Mouse (Mus musculus) CD4-positive, CD25-positive, alpha-beta regulatory T cell, adult 2 months (primary cell): ENCODE results near the gene Sgpp2.

Experiments used
- DNase-seq: peaks from one replicate; pipeline ENCODE4 v3.0.0-alpha.2; 2012; ENCODE audit warnings: low read depth, low spot score

Gene Sgpp2

GRCm38 (mm10) chr1:78399755-78400154 lies 89.6 kb downstream of the Sgpp2 start:
- DNase-seq = no peak

GRCm38 (mm10) chr1:78401413-78401812 lies 91.3 kb downstream of the Sgpp2 start:
- no peak for DNase-seq

DNA sequence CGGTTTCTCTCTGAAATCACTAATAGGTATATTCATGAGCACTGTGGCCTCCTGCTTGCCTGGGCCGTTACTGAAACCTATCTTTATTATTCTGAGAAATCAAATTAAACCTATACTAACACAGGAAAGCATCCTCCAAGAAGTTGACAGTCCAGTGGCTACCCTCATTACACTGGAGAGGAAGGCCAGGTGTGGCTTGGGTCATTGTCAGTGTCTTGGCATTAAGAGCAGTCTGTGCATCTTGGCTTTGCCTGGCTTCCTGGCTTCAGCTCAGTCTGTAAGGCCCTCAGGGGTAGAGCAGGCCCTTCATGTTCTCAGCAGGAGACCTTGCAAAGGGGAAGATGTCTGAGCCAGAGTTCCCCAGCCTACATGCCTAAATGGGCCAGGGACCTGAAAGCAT lies 99.3 kb downstream of the Sgpp2 start:
- DNase-seq = no peak

DNA sequence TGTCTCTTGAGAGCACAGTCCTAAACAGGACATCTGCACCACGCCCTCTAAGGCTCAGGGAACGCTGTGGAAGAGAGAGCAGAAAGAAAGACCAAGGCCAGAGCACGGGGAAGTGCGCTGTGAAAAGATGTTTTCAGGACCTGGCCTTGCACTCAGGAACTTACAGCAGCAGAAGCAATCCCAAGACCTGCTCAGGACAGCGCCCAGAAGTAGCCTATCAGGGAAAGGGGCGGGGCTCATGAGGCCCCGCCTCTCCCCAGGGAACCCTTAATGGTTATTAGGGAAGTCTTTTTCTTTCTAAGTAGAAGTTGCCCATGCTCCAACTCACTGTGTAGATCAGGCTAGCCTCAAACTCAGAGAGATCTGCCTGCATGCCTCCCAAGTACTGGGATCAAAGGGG lies 102.5 kb downstream of the Sgpp2 start:
- DNase-seq = no peak

- no peak for DNase-seq
These were observed 104.3 kb downstream of the Sgpp2 start for GRCm38 (mm10) chr1:78414421-78414820.

- DNase-seq = no peak
These were observed 107.2 kb downstream of the Sgpp2 start for GRCm38 (mm10) chr1:78417154-78417911.

GRCm38 (mm10) chr1:78419593-78419992 lies 109.4 kb downstream of the Sgpp2 start:
- DNase-seq = peak; percentile 62

- DNase-seq = no peak
These were observed 110.1 kb downstream of the Sgpp2 start for GRCm38 (mm10) chr1:78420271-78420670.

GRCm38 (mm10) chr1:78421749-78422148 lies 111.6 kb downstream of the Sgpp2 start:
- no peak for DNase-seq

- DNase-seq = peak; percentile 68
These were observed 112.4 kb downstream of the Sgpp2 start for GRCm38 (mm10) chr1:78422576-78422975.

DNA sequence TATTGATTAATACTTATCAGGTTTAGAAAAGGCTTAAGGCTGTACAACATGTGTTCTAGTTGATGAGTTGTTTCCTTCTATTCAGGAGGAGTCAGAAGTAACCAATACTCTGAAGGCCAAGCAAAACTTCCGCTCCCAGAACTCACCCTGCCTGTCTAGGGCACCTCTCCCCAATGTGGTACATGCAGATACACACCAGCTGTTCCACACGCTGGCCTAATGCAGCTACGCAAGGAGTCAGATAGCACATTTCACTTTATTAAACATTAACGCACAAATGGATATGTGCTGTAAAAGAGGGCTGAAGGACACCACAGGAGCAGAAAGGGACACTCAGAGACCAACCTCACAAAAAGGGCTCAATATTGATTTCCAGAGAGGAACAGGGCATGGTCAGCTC lies 114.7 kb downstream of the Sgpp2 start:
- DNase-seq = no peak

GRCm38 (mm10) chr1:78425309-78425708 lies 115.2 kb downstream of the Sgpp2 start:
- no peak for DNase-seq

GRCm38 (mm10) chr1:78425793-78426700 lies 115.9 kb downstream of the Sgpp2 start:
- no peak for DNase-seq

DNA sequence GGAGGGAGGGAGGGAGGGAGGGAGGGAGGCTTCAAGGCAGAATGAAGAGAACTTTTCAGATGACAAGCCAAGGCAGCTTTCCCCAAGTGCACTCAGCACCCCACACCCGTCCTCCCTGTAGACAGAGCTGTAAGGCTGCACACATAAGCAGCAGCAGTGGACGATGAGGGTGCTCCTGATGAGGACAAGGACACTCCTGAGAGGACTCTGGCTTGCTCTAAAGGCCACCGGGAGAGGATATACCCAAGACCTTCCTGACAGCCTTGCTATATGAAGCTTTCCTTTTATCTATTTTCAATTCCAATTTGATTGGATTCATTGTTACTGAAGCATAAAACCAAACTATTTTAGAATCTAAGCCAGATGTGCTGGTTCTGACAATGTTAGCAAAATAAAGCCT lies 116.7 kb downstream of the Sgpp2 start:
- no peak for DNase-seq

- DNase-seq = no peak
These were observed 118.7 kb downstream of the Sgpp2 start for GRCm38 (mm10) chr1:78428851-78429250.

DNA sequence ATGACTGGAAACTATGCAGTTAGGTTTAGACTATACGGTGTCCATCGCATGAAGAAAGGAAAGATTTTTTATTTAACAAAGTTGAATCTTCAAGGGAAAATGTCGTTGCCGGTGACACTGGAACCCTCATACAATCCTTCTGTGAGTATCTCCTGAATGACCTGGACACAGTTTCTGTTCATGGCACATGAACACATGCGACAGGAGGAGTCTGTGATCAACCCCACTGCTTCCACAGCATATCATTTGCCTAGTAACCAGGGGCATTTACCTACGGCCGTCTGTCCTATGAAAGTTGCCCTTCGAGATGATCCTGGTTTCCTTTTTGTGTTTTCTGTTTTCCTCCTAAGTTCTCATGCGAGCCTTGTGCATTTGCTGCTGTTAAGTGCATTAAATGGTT lies 123.3 kb downstream of the Sgpp2 start:
- no peak for DNase-seq

GRCm38 (mm10) chr1:78435967-78436366 lies 125.8 kb downstream of the Sgpp2 start:
- peak; percentile 24 for DNase-seq

DNA sequence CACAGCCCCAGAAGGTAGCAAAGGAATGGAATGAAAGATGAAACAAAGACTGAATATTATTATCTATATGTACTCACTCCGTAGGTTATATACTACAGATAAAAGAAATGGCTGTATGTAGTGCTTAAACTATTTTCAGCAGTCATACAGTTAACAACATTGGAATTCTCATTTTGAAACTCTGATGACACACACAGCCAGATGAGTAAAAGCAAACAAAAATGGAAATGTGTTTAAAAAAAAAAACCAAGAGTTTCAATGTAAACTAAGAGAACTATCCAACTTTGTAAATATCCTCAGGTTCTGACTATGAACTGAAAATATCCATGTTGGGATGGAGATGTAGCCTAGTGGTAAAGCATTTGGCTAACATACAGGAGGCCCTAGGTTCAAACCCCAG lies 126.3 kb downstream of the Sgpp2 start:
- no peak for DNase-seq

DNA sequence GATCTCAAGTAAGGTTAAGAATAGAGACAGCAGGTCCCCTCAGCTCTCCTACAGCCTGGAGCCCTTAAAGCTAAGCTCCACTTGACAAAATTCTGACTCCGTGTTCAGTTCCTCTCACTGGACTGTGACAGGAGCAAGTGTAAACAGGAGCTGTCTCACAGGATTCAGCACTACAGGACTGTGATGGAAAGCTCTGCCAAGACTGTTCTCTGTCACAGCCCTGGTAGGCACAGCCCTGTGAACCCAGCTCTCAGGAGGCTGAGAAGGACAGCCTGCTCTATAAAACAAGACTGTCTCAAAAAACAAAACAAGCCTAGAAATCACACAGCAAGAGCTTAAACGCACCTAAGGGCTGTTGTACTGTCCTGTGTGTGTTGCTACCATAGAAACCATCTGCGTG lies 127.0 kb downstream of the Sgpp2 start:
- no peak for DNase-seq

GRCm38 (mm10) chr1:78440716-78441115 lies 130.6 kb downstream of the Sgpp2 start:
- no peak for DNase-seq

DNA sequence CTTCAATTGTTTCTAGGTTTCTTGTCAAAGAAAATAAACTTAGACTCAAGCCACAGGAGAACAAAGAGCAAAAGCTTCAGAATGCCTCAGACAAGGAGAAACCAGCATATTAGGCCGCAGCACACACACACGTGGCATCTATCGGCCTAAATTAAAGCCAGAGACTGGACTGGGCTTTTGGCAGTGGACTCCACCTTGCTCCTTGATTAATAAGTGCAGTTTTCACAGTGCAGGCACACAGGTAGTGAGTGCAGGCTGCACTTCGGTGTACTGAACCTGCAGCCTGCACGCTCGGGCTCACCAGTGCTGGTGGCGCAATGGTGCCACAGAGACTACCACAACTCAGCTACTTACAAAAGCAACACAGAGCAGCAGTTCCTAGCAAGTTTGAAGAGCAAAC lies 132.9 kb downstream of the Sgpp2 start:
- no peak for DNase-seq

GRCm38 (mm10) chr1:78446232-78446631 lies 136.1 kb downstream of the Sgpp2 start:
- no peak for DNase-seq

DNA sequence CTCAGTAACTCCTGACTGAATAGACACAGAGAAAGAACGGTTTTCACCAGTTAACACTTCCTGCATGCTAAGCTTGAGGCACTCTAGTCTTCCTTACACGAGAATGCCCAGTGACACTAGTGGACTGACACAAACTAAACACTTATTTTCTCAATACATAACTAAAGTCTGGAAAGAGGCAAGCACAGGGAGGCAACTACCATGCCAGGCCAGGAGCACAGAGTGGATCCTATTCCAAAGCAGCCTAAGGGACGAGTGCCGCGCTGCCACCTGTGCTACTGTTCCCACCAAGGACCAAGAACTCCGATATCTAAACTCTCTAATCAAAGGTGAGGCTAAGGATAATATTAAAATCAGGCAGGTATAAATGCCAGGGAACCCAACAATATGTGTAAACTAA lies 136.6 kb downstream of the Sgpp2 start:
- DNase-seq = no peak
